Mouse (Mus musculus): ENCODE measurements at regions not wholly inside any gene's neighbourhood (a gene's known extent, or its start where the extent isn't known, plus 50 kb on each side); places are given as distances from the start of the nearest gene placed in this dataset.

DNA sequence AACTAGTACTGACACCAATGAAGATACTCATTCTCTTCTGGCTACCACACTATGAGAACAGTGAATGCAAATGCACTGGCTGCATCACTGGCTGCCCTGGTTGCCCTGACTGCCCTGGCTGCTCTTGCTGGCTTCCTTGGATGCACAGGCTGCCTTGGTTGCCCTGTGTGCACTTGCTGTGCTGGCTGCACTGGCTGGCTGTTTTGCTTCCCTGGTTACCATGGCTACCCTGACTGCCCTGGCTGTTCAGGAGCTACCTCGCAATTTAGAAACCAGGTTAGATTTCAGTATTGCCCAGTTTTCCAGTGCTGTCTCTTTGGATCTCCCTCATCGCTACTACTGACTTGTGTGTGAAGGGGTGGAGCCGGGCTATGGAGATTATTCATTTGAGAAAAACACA lies 175.7 kb downstream of the Fat4 start:
- DNase-seq = no peak

DNA sequence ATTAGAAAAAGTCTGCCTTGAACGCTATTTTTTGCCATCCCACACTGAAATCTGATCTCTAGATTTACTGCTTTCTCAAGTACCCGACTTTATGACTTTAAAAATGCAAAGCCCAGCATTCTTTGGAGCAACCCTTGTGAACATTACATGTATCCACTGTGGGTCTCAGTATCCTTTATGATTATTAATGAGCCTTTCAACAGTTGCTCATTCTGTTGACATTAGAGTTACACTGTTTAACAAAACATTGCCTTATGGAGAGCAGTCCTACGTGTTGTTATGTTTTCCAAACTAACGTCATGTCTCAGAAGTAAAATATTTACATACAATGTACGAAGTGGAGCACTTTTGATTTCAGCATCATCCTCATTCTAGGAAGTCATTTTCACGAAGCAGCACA lies 178.7 kb downstream of the Fat4 start:
- DNase-seq = no peak

DNA sequence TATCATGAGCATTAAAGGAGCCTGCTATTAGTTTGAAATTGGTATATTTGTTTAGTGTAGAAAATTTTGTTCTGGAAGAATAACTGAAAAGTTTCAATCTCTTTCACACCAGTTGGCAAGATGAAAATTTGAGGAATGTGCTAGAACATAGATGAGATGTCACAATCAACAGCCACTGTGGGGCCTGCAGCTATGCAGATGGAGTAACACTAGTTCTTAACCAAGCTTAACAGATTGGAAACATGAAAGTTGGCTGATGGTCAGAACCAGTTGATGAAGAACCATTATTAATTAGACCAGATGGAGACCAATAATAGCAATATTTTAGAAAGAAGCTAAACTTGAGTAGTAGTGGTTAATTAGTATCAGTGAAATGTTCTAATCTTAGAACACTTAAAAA lies 182.3 kb downstream of the Fat4 start:
- no peak for DNase-seq

DNA sequence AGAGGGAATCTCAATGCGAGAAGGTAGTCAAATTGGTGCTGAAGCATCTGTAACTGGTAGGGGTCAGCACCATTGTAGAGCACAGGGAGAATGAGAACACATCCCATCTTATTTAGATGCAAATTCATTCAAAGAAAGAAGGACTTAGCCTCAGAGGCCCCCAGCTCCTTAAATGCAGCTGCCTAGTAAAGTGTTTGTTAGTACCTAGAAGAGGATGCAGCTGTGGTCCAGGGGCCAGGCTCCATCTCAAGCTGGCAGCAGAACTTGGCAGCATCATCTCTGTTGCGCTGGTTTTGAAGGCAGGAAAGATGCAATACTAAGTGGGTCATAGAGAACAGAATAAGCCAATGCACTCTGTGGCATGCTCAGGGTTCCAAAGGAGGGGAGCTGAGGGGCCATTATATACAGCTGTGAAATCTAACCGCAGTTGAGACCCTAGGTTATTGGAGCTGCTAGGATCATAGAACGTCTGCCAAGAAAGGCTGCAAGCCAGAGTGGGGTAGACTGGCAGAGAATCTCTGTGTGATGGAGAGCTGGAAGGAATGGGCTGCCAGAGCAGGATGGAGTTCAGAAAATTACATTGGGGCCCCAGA lies 196.0 kb downstream of the Fat4 start:
- no peak for DNase-seq

DNA sequence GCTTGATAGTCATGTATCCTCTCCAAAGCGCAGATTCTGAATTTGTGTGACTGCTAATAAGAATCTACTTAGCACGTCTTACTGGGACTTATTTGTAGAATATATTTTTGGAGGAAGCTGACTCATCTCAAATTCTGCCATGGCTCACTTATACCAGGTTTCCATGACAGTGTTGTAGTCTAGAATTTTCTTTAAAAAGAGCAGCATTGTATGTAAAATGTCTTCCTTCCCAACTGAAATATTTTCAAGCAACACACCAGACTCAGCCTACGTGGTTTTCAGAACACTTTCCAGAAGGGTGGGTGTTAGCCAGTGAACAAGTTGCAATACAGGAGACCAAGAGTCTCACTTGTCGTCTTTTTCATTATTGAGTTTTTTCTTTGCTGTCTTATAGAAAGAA lies 202.2 kb downstream of the Fat4 start:
- DNase-seq = no peak

DNA sequence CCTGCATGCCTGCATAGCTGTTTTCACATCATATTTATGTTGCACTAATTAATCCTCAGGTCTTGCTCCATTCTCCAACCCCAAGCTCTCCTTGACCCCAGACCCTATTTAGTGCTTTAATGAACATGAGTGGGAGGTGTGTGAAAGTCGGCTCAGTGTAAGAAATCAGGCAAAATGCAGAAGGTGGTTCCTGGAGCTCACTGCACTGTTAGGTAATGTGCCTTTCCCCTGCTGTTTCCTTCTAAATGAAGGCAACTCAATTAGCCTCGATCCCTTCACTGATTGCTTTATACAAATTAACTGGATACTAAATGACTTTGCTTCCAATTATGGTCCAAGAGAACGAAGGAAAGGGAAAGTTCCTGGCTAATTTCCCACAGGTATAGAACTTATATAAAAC lies 215.6 kb downstream of the Fat4 start:
- no peak for DNase-seq

DNA sequence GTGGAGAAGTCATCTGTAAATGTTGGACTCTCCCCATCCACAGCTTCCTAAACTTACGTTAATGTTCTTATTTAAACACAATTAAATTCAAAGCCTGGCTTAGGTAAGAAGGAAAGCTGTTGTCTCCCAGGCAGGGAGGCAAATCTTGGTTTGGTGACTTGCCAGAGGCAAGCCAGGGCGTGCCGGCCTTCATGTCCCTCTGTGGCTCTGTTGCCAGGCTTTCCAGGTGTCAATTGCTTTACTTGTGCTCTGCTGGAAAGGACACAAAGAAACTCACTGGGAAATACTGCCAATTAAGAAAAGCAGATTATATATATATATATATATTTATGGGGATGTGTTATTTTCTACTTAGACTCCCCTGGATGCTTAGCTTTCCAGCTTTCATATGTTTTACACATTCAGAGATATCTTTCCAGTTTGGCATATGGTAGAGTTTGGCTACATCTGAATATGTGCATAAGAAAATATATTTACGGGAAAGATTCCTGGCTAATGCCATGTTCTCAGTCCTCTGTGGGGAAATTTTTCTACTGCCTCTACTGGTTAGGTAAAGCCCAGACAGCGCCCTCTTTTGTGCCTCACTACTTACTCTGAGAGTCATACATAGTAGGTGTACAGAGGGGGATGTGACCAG lies 223.1 kb downstream of the Fat4 start:
- DNase-seq = no peak

DNA sequence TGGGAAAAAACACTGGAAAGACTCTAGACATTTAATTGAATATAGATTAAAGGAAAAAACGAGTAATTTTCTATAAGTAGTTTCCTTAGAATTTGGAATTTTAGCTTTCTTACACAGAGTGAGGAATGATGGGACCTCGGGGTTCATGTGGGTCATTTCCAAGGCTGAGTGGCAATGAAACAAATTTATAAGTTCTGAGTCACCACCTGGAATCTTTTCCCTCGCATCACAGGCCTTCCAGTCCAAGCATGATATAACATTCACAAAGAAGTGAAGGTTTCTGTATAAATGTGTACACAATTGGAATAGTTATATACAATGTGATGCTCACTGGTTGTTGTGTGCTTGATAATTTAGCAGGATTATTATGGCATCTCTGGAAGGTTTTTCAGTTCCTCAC lies 227.3 kb downstream of the Fat4 start:
- no peak for DNase-seq

DNA sequence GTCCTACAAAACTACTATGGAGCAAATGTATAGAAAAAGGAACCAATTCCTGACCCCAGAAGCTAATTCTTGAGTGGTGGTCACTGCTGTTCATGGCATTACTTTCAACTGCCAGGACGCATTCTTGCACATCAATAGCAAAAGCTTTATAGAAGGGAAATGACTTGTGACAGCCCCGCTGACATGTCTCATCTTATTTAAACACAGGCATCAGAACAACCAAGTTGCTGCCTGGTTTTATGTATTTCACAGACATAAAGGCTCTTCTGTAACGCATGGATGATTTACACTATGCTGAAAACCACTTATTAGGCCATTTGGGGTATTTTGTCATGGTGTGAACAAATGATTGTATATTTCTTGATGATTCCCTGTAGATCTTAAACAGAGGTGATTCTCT lies 228.1 kb downstream of the Fat4 start:
- DNase-seq = no peak

DNA sequence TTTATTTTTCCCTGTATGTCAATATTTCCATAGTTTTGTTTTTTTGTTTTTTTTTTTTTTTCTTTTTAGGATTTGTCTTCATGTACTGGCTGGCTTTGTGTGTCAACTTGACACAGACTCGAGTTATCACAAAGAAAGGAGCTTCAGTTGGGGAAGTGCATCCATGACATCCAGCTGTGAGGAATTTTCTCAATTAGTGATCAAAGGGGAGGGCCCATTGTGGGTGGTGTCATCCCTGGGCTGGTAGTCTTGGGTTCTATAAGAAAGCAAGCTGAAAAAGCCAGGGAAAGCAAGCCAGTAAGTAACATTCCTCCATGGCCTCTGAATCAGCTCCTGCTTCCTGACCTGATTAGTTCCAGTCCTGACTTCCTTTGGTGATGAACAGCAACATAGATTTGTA lies 228.7 kb downstream of the Fat4 start:
- no peak for DNase-seq

DNA sequence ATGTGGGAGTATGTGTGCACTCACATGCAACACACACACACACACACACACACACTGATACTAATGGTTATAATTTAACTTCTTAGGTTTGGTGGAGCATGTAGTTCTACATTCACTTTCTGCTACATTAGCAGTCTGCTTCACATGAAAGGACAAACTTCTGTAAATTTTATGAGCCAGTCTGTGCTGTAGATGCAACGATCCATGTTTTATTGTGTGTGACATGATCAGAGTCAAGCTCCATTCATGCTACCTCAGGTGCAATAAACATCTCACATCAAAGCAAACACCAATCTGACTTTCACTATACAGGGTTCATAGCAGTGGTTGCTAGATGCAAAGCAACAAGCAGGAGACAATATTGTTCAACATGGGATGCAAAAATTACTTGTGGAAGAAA lies 235.5 kb downstream of the Fat4 start:
- no peak for DNase-seq

DNA sequence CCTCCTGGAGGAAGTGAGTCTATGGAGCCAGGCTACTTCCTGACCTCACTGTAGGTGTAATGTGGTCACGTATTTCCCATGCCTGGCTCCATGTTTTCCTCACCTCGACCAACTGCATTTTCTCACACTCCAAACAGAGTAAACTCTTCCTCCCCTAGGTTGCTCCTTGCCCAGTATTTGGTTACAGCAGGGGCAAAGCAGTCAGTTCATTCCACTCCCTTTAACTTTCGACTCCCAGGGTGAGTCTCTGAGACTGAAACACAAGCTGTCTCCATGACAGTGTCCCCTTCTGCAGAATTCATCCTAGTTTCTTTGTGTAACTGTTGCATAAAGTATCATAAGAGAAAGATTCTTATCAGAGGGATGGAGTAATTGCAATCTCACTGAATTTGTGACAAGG lies 243.8 kb downstream of the Fat4 start:
- no peak for DNase-seq

DNA sequence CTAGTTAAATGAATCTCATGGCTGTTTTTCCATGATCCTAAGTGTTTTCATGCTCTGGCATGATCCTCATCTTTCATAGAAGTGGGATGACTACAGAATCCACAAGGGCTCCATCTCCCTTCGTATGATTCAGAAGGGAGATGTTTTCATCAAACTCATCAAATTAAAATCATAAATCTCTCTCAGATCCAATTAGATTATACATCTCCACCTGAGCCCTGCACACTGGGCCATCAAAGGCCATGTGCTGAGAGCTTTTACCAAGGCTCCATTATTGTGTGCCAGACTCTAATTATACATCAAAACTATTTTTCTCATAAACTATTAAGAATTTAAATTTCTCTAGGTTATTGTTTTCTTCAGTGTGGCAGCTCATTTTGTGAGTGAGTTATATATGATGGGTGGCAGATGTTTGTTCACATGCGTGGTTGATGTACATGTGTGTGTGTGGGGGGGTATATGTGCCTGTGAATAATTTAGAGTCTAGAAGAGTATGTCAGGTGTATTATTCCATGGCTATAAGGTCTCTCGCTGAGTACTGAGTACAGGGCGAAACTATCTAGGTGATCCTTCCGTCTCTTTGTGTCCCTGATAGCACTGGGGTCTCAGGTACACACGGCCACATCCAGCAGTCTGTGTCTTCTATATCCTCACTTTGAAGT lies 278.4 kb downstream of the Fat4 start:
- no peak for DNase-seq

DNA sequence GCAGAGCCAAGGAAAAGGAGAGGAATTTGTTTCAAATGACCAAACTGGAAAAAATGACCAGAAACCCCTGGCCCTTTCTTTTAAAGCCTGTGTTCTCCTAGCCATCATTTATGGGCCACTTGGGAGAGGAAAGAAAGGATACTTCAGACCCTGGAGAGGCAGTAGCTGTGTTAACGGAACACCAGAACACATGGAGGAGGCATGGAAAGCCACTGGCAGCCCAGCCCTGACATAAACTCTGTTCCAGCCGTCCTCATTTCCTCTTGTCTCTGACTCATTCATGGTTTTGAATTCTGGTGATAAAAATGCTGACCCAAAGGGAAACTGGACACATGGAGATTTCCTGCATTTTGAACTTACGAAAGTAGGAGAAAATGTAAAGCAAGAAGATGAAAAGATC lies 295.9 kb downstream of the Fat4 start:
- DNase-seq = no peak

DNA sequence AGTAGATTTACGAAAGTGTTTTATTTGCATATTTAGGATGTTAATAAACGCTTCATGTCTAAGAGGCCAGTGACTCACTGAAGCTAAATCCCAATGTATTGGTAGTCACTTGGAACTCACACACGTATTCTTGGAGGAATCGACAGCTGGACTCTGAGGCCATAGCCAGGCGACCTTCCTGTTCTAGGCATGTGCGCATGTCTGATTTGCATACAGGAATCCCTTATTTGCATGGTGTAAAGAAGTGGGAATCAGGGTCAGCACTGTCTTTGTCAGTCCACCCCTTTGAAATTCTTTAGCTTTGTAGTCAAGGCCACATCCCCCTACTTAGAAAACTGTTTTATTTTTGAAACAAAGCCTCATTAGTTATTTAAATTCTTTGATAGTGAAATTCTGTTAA lies 308.4 kb downstream of the Fat4 start:
- no peak for DNase-seq

DNA sequence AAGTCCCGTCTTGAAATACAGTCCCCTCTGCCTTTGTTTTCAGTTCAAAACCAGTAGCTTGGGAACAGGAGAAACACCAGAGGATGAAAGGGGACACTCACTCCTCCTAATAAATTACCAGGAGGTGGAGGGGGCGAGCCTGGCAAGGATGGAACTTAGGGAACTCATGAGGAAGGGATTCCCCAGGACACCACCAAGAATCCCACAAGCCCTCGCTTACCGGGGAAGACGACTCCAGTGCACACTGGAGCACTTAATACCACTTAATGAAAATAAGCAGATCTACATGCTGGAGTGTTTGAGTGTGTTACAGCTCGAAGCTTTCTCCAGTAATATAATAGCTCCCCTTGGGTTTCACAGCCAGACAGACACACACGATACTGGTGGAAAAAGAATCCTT lies 315.9 kb downstream of the Fat4 start:
- DNase-seq = no peak

DNA sequence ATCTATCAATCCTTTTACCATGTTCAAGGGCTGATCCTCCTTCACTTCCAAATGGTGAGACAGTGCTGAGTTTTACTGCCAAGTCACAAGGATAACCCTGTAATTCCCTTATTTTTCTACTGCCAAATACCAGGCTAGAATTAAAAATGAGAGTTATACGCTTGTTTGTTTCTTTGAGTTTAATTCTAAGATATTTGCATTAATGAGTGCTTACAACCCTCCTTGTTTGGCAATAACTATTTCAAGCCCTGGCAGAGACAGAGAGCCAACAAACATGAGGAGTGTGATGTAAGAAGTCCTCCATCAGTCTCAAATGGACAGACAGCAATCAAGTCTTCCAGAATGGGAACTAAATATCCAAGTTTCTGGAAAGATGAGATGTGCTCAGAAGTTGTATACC lies 321.9 kb downstream of the Fat4 start:
- DNase-seq = no peak

DNA sequence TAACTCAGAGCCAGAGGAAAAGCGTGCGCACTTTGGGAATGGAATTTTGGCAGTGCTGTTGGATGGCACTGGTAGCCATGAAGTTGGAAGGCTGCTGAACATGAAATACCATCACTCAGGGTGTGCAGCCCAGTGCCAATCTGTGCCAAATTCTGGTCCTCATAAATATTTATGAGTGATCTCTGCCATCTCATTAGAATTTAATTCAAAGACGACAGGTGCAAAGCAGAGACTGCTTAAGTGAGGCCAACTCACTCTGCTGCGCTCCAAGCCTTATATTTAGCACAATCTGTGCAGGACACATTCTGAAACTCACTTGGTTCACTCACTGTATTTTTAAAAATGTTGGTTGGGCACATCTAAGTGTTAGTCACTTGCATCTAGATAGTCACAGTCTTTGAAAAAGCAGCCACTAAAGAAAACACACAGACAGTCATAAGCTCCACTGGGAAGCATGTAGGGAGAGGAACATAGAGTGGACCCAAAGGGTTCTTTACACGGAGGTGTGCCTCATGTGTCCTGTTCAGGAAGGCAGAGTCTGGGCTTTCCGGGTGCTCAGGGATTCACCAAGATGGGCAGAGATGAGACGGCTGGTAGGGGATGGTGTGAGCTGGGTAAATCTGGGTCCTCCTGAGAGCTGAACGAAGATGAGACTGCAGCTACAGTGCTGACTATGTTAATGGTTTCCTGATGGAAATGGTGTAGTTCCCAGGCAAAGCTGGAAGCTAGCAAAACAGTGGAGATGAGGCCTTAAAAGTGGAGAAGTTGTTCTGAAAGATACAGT lies 322.8 kb downstream of the Fat4 start:
- no peak for DNase-seq

DNA sequence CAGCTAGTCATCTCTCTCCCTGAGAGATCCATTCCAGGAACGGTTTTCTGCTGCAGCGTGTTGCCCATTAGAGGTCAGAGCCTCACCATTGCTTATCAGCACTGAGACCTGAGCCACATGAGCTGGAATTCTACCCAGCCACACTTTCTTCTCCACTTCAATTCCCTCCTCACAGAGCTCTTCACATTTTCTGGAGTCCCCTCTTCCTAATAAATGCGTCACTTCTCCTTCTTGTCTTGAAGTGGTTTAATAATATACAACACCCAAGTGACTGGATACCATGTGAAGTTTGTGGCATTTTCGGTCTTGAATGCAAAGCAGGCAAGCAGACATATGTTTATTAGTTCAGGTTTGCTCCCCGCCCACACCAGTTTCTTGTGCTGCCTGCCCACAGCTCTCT lies 324.9 kb downstream of the Fat4 start:
- DNase-seq = no peak

DNA sequence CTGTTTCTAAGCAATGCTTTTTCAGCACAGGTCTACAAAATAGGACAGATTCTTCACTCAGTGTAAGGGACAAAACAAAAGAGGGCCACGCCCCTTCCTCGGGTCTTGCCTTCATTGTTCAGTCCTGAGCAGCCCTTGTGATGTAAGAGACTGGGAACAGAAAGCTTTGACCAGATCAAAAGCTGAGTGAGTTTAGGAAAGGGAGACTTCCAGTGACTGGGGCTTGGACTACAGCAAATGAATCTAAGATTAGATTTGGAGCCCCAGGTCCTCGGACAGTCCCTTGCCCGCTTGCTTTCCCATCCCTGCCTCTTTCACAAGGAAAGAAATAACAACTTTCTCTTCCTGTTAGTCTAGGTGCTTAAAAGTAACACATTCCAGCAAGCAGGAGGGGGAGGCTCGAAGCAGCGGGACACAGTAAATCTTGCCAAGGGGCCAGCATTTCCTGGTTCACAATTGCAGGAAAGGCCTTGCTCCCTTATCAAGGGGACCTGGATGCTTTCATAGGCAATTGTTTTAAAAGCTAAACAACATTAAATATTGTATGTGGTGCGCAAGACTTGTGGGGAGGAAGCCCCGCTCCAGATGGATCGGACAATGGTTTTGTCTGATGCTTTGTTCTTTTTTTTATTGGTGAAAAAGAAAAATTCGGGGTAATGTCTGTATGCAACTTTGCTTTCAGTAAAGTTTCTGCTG lies 333.4 kb downstream of the Fat4 start:
- no peak for DNase-seq

DNA sequence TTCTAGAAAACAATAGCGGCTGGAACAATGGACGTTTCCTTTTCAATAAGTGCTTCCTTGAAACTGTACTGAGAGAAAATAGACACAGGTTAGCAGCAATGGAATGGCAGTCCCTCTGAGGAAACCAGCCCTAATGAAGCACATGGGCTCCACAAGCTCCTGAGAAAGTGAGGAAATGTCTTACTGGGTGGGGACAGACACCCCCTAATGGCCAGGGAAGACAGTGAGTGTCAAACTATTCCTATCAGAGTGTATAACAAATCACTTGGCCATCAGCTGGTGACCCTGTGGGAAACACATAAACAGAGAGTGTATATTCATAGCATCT lies 333.9 kb downstream of the Fat4 start:
- no peak for DNase-seq

DNA sequence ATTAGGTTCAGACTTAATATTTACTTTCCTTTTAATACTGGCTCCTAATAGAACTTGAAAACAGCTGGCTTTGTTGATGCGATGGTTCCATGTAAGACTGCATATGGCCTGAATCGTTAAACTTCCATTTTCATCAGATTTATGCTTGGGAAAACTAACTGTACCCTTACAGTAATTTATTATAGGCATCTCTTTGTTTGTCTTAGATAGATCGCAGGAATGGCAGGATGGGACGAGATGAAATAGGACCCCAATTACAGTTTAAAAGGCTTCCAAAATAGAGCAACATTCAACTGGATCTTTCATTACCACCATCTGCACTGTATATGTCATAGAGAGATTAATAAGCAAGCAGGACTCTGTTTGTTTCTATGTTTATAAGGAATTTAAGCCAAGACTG lies 335.3 kb downstream of the Fat4 start:
- no peak for DNase-seq

DNA sequence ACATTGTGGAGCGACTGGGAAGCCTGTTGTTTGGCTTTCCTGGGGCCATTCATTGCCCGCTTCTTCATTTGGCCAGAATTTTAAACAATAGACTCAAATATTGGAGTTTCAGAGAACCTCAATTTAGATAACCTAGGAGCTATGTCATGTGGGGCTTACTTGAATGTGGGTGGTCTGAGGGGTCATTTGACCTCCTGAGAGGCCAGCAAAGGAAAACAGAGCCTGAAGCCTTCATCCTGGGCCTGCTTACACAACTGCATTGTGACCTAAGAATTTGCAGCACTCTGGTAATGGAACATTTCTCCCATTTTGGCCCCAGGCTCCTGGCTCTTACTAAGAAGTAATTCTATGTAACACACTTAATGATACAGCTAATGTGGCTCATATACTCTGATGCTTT lies 348.2 kb downstream of the Fat4 start:
- DNase-seq = no peak

DNA sequence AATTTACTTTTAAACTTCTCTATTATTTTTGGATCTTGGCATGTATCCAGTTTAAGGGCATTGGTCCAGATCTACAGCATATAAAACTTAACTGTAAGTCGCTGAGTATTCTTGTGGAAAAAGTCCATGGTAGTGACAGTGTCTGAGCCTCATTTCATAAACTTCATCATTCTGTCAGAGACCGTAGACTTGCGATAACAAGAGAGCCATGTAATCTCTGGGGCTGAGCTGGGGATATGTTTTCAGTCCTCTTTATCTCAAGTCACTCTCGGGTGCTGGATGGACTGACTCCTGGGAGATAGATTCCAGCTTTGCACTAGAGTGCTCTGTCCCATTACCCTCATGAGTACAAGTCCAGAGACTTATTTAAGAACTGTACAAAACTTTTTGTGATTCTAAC lies 362.0 kb downstream of the Fat4 start:
- DNase-seq = no peak
